Mouse (Mus musculus) activated CD4-positive, CD25-positive, alpha-beta regulatory T cell, adult 4 months (primary cell): ENCODE measurements around the gene Sh3bp4. TPM values are rescaled to one million over a fixed set of nuclear protein-coding genes. Genes with fewer than 3 reads are reported as not detected.

ENCODE experiments used
- ATAC-seq: one replicate; pipeline ENCODE4 v1.8.0; 2017
- polyA plus RNA-seq, 2 experiments: library from polyadenylated mRNA; unstranded; fragments of 100-300 nt; shearing (Covaris generic); gene quantifications; one replicate each; pipeline ENCODE4 v1.2.1; 2017

The Sh3bp4 gene
- polyA plus RNA-seq, 2 experiments from 2014 or later, result 0.09 to 0.61 TPM

GRCm38 (mm10) chr1:89189204-89189603 is 119.0 kb downstream of the Sh3bp4 start:
- ATAC-seq, result no peak

GRCm38 (mm10) chr1:89190621-89191020 is 120.4 kb downstream of the Sh3bp4 start:
- no peak for ATAC-seq

GRCm38 (mm10) chr1:89191127-89191740 is 121.0 kb downstream of the Sh3bp4 start:
- no peak for ATAC-seq

GRCm38 (mm10) chr1:89192536-89193220 is 122.5 kb downstream of the Sh3bp4 start:
- ATAC-seq, result no peak

GRCm38 (mm10) chr1:89193576-89193975 is 123.4 kb downstream of the Sh3bp4 start:
- no peak for ATAC-seq

- ATAC-seq, result no peak
Observed at GRCm38 (mm10) chr1:89195827-89196712, 125.9 kb downstream of the Sh3bp4 start.
